8 mouse cellular contexts compared by ENCODE assay signal in the genomic region with DNA sequence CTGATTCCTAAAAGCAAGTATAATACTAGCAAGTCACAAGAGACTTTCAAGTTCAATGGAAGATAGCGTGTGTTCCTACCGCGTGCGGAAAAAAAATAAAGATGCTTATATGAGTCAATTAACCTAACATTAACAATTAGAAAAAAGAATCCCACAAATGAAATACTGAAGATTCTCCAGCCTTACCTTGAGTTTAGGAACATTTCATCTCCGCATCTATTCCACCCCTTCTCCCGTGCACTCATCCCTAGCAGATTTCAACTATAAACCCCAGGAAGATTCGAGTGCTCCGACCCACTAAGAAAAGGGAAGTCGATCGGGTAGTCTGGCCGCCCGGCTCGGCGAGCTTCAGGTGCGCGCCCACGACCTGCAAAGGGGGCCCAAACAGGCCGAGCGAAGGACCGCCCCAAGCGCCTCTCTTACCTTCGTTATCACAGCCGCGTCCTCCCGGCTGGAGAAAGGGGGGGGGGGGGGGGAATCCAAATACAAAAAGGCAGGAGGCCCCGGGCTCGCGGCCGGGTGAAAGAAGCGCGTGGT. TPM values are rescaled to one million over a fixed set of nuclear protein-coding genes. Genes with fewer than 3 reads are reported as not detected.
A peak's percentile ranks its signal among the peaks of the same experiment; 100 is the strongest.
DNase-seq lines count a peak whose midpoint lies in the region; ATAC-seq lines count a peak whose summit lies in the region.

No protein-coding gene starts in this region.

- no peaks in the 10 kb centered on the region for H3K36me3 ChIP-seq in forebrain, embryonic 12.5 days (replicated peaks)
- no peaks in the 10 kb centered on the region for H3K36me3 ChIP-seq in intestine, embryonic 15.5 days

- no peaks in the 10 kb centered on the region for H3K9me3 ChIP-seq in forebrain, embryonic 12.5 days
- no peaks in the 10 kb centered on the region for H3K9me3 ChIP-seq in intestine, embryonic 15.5 days

- H3K27ac ChIP-seq in forebrain, embryonic 12.5 days = peak overlapping the region; percentile 96
- H3K27ac ChIP-seq in intestine, embryonic 15.5 days = peak overlapping the region; percentile 88

- H3K27me3 ChIP-seq in forebrain, embryonic 12.5 days = no peaks in the 10 kb centered on the region
- H3K27me3 ChIP-seq in intestine, embryonic 15.5 days (replicated peaks) = no peaks in the 10 kb centered on the region

- peak; percentile 10 for DNase-seq in ovary, postnatal 10 days (ENCODE audit: low spot score)
- DNase-seq in ovary, adult 18-20 months (ENCODE audit: low spot score) = no peak
- peak; percentile 61 for DNase-seq in ZHBTc4 (ENCODE audit: low read depth, low spot score)
- DNase-seq in lung, postnatal 25 days (ENCODE audit: low spot score) = peak; percentile 13
- peak; percentile 16 to 30 for DNase-seq in spleen, postnatal 14 days (ENCODE audit: low spot score in 2 of 2)

- ATAC-seq in forebrain, embryonic 12.5 days (ENCODE audit: low FRiP score) = no peak; the same call in 1 of the 2 replicates
- ATAC-seq in intestine, embryonic 15.5 days = peak; percentile 29
- no peak for ATAC-seq in activated CD4-positive, CD25-positive, alpha-beta regulatory T cell, adult 4 months

- H3K4me2 ChIP-seq in forebrain, embryonic 12.5 days = peak overlapping the region; percentile 77
- H3K4me2 ChIP-seq in intestine, embryonic 15.5 days (replicated peaks) = peak overlapping the region; percentile 72

- whole genome bisulfite sequencing in forebrain, embryonic 12.5 days = under 1% methylated on average over 30 of the region's 31 CpGs
- 0% methylated on average over 25 of the region's 31 CpGs for WGBS in intestine, embryonic 15.5 days

- H3K9ac ChIP-seq in forebrain, embryonic 12.5 days = peak overlapping the region; percentile 88
- peak overlapping the region; percentile 85 for H3K9ac ChIP-seq in intestine, embryonic 15.5 days

- peak overlapping the region; percentile 88 for H3K4me3 ChIP-seq in forebrain, embryonic 12.5 days (replicated peaks)
- peak overlapping the region; percentile 87 for H3K4me3 ChIP-seq in intestine, embryonic 15.5 days (replicated peaks)

- peaks cover 16% of the 10 kb centered on the region for H3K4me1 ChIP-seq in forebrain, embryonic 12.5 days
- H3K4me1 ChIP-seq in intestine, embryonic 15.5 days (replicated peaks) = no peaks in the 10 kb centered on the region

RNA-seq across cellular contexts. Expression of gene Ptpn4, which starts 0.9 kb away (rescaled TPM):
- 11.1 and 13.1 TPM in 2 replicates for polyA plus RNA-seq in forebrain, embryonic 12.5 days (2016; fragmentation: Nextera tagmentation; extraction: Ambion mirVana)
- 5.2 and 7.5 TPM in 2 replicates for polyA plus RNA-seq in intestine, embryonic 15.5 days (2015; fragmentation: Nextera tagmentation; extraction: Ambion mirVana)
- 1 to 10 TPM; 5.5 to 6.5 TPM for polyA plus RNA-seq in activated CD4-positive, CD25-positive, alpha-beta regulatory T cell, adult 4 months (2017; shearing (Covaris generic))
